ENCODE assay signal across 8 mouse cellular contexts in the genomic region with DNA sequence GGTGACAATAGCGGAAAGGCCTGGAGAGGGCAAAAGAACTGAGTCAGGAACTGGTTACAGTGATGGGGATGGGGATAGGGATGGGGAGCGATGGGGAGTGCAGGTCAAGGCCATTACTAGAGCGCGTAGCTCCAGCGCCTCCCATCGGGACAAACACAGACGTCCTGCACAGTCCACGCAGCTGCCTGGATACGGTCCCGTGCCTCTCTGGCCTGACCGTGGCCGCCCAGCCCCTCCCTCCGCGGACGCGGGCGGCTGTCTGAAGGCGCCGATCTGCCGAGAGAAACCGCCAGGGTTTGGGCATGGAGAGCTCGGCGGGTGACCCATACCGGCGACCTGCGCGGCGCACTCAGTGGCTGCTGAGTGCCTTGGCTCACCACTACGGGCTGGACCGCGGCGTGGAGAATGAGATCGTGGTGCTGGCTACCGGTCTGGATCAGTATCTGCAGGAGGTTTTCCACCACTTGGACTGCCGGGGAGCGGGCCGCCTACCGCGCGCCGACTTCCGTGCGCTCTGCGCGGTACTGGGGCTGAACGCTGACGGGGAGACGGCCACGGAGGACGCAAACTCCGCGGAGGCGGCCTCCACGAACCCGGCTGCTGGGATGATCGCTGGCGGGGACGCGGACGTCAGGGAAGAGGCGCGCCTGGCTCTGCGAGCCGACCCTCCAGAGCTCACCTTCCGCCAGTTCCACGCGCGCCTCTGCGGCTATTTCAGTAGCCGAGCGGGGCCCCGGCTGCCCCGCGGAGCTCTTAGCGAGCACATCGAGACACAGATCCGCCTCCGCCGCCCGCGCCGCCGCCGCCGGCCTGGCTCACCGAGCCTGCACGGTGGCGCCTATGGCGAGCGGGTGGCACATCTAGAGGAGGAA. TPM values are rescaled to one million over a fixed set of nuclear protein-coding genes. Genes with fewer than 3 reads are reported as not detected.
A peak's percentile ranks its signal among the peaks of the same experiment; 100 is the strongest.
DNase-seq lines count a peak whose midpoint lies in the region; ATAC-seq lines count a peak whose summit lies in the region.

TSS of gene Efcc1 (plus strand) at position 279 of the 872 bp plus-strand sequence.

- no peaks in the 10 kb centered on the region for H3K9me3 ChIP-seq in forebrain, embryonic 14.5 days (replicated peaks; ENCODE audit: control insufficient read depth, low read length)
- no peaks in the 10 kb centered on the region for H3K9me3 ChIP-seq in liver, embryonic 15.5 days (replicated peaks)
- H3K9me3 ChIP-seq in neural tube, embryonic 15.5 days (replicated peaks): no peaks in the 10 kb centered on the region

- peak; percentile 75 for ATAC-seq in forebrain, embryonic 14.5 days
- 0 out of 2 replicates have a peak, but pooled peaks have one; percentile 20 for ATAC-seq in liver, embryonic 15.5 days (ENCODE audit: insufficient read depth)
- ATAC-seq in neural tube, embryonic 15.5 days (ENCODE audit: low FRiP score): peak; percentile 81

- H3K27me3 ChIP-seq in forebrain, embryonic 14.5 days (replicated peaks; ENCODE audit: control insufficient read depth, insufficient read depth, low read length): peaks cover 51% of the 10 kb centered on the region
- peaks cover 91% of the 10 kb centered on the region for H3K27me3 ChIP-seq in liver, embryonic 15.5 days
- peaks cover 14% of the 10 kb centered on the region; the same call in 1 of the 2 replicates for H3K27me3 ChIP-seq in neural tube, embryonic 15.5 days (replicated peaks)

- H3K4me1 ChIP-seq in forebrain, embryonic 14.5 days (ENCODE audit: control insufficient read depth, insufficient read depth, low read length): peaks cover 5% of the 10 kb centered on the region; the same call in 1 of the 2 replicates
- peaks cover 34% of the 10 kb centered on the region for H3K4me1 ChIP-seq in liver, embryonic 15.5 days (replicated peaks)
- H3K4me1 ChIP-seq in neural tube, embryonic 15.5 days: peaks cover 33% of the 10 kb centered on the region

- H3K27ac ChIP-seq in forebrain, embryonic 14.5 days (ENCODE audit: low read depth, low read length): no peak within 1 kb of the TSS; the same call in none of the 2 replicates
- H3K27ac ChIP-seq in liver, embryonic 15.5 days (replicated peaks): no peak within 1 kb of the TSS
- H3K27ac ChIP-seq in neural tube, embryonic 15.5 days (replicated peaks): peak within 1 kb of the TSS; percentile 72

- DNase-seq in urinary bladder, postnatal 14 days (ENCODE audit: low spot score): peak; percentile 70
- no peak for DNase-seq in urinary bladder, postnatal 10 days (ENCODE audit: low spot score)
- DNase-seq in forebrain, embryonic 14.5 days (ENCODE audit: low spot score): peak; percentile 45
- peak; percentile 68 to 76 for DNase-seq in heart, postnatal 14 days
- DNase-seq in kidney, postnatal 36 days: peak; percentile 51 to 67
- no peak for DNase-seq in spleen, adult 12 weeks (ENCODE audit: low spot score)

- peak within 1 kb of the TSS; percentile 59 for H3K9ac ChIP-seq in forebrain, embryonic 14.5 days (ENCODE audit: low read length)
- no peak within 1 kb of the TSS for H3K9ac ChIP-seq in liver, embryonic 15.5 days
- H3K9ac ChIP-seq in neural tube, embryonic 15.5 days (replicated peaks): peak within 1 kb of the TSS; percentile 78

- peak within 1 kb of the TSS; percentile 48 for H3K4me3 ChIP-seq in forebrain, embryonic 14.5 days (ENCODE audit: low read depth, low read length)
- H3K4me3 ChIP-seq in liver, embryonic 15.5 days (replicated peaks): peak within 1 kb of the TSS; percentile 47
- peak within 1 kb of the TSS; percentile 67 for H3K4me3 ChIP-seq in neural tube, embryonic 15.5 days (replicated peaks)

- no peaks in the 10 kb centered on the region for H3K36me3 ChIP-seq in forebrain, embryonic 14.5 days (ENCODE audit: control insufficient read depth, insufficient read depth, low read length)
- no peaks in the 10 kb centered on the region for H3K36me3 ChIP-seq in liver, embryonic 15.5 days (replicated peaks)
- H3K36me3 ChIP-seq in neural tube, embryonic 15.5 days: no peaks in the 10 kb centered on the region

- intact Hi-C loops in heart, postnatal 14 days (cut with DNase I): no loop called here

- under 1% methylated on average over 75 of the region's 90 CpGs for WGBS in forebrain, embryonic 14.5 days
- WGBS in liver, embryonic 15.5 days (ENCODE audit: insufficient replicate concordance): under 1% methylated on average over 89 of the region's 90 CpGs
- under 1% methylated on average over 88 of the region's 90 CpGs for WGBS in neural tube, embryonic 15.5 days

- H3K4me2 ChIP-seq in forebrain, embryonic 14.5 days (ENCODE audit: low read length): peak within 1 kb of the TSS; percentile 84
- peak within 1 kb of the TSS; percentile 67 for H3K4me2 ChIP-seq in liver, embryonic 15.5 days
- H3K4me2 ChIP-seq in neural tube, embryonic 15.5 days: peak within 1 kb of the TSS; percentile 97

RNA-seq across cellular contexts. Expression of gene Efcc1, which starts in this region (rescaled TPM):
- 0.89 and 2.0 TPM in 2 replicates for polyA plus RNA-seq in forebrain, embryonic 14.5 days (2014; fragmentation: Nextera tagmentation; extraction: Ambion mirVana)
- total RNA-seq in heart, postnatal 14 days (2021): 1 to 10 TPM; 3.1 to 3.2 TPM
- 0.15 and 0.16 TPM in 2 replicates for polyA plus RNA-seq in liver, embryonic 15.5 days (2015; fragmentation: Nextera tagmentation; extraction: Ambion mirVana)
- polyA plus RNA-seq in neural tube, embryonic 15.5 days (2015; fragmentation: Nextera tagmentation; extraction: Ambion mirVana): 4.9 and 6.2 TPM in 2 replicates

Comparison
In these comparisons a context has a peak if more than half of its experiments do, and no peak if none do; other contexts are left out.
1. DNase-seq: peak in urinary bladder, postnatal 14 days (single experiment), forebrain, embryonic 14.5 days (single experiment), heart, postnatal 14 days (2 of 2) and kidney, postnatal 36 days (2 of 2); none in urinary bladder, postnatal 10 days (single experiment) and spleen, adult 12 weeks (single experiment).
2. Peak in ATAC-seq, H3K4me3 ChIP-seq and H3K4me2 ChIP-seq in liver, embryonic 15.5 days; RNA of the gene not detected or under 1 TPM.
3. ATAC-seq: peak in every context shown above with its lines; median percentile 81 in neural tube, embryonic 15.5 days; 75 in forebrain, embryonic 14.5 days; 20 in liver, embryonic 15.5 days.
4. Peak in every context shown above with its lines, with median percentiles within 50 percentile points of each other: H3K4me2 ChIP-seq and H3K4me3 ChIP-seq.